Mouse (Mus musculus): ENCODE results near the gene Nyap1.
"Not testable (repeated sequence)": the region's sequence is repeated elsewhere in the genome, so short reads cannot be mapped to it uniquely, and the experiment has no call there.

The Nyap1 gene

DNA sequence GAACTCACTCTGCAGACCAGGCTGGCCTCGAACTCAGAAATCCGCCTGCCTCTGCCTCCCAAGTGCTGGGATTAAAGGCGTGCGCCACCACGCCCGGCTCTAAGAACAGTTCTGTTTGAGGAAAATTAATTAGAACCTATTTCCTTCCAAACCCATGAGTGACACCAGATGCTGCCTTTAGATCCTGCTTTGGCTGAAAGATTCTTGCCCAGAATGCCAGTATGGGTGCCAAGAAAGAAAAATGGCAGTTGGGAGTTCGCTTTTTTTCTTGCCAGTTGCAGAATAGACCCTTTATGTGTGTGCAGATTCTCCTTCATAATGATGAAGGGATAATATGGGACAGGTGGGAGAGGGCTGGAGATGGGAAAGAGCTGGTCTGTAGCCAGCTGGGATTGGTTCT is 2.8 kb upstream of the Nyap1 start:
- DNase-seq (ENCODE audit: low spot score) = no peak

DNA sequence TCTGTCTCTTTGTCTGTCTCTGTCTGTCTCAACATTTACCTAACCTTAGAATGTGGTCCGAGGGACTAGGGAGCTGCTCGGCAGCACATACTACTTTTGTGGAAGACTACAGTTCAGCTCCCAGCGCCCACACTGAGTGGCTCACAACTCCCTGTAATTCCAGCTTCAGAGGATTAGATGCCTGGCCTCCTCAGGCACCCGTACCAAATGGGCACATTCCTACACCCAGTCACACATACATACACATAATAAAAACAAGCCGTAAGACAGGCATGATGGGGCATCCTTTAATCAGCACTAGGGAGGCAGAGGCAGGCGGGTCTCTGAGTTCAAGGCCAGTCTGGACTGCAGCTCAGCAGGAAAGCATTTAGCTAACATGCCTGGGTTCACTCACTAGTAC is 1.4 kb upstream of the Nyap1 start:
- DNase-seq (ENCODE audit: low spot score) = no peak

DNA sequence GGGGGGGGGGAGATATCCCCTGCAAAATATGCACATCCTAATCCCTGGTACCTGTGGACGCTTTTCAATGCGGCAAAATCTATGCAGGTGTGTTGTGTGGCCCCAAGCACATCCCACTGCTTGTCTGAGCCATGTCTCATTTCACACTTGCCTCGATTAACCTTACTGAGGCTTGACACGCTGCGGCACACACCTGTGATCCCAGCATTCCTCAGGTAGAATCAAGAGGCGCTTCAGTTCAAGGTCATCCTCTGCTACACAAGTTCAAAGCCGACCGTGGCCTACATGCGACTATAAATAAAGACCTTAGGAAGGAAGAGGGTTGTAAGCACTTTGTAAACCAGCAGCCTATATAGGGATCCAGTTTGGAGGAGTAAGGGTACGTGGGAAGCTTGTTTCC is 641 bp upstream of the Nyap1 start:
- no peak for DNase-seq (ENCODE audit: low spot score)

DNA sequence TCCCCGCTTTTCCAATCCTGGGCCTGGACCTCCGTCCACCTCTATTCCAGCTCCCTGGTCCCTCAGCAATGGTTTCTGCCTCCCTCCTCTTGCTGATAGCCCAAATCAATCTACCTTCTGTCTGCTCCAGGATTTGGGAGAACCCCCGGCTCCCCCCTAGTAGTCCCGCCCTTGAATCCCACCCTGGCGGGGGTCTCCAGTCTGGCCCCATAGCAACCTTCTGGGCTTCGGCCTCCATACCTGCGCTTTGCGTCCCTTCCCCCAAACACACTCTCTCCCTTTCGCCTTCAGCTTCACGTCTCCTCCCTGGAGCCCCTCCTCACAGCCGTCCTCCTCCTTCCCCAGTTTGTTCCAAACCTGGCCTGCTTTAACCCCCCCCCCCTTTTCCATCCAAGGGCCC is 901 bp downstream of the Nyap1 start:
- DNase-seq (ENCODE audit: low spot score) = no peak

DNA sequence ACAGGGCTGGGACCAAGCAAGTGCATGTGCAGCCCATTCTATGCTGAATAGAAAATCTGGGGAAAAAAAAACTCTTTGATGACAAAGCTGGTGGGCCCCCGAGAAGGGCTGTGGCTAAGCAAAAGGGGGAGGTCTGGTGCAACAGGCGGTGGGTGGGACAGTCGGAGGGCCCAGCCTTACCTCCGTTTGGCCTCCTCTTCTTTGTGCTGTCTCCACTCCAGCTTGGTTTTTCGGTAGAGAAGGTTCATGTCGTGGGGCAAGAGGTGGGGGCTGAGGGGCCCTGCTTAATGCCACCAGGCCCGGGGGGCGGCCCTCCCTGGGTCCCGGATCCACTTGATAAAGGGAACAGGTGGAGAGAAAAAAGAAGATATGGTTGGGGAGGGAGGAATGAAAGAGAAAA is 1.9 kb downstream of the Nyap1 start:
- DNase-seq (ENCODE audit: low spot score) = no peak

DNA sequence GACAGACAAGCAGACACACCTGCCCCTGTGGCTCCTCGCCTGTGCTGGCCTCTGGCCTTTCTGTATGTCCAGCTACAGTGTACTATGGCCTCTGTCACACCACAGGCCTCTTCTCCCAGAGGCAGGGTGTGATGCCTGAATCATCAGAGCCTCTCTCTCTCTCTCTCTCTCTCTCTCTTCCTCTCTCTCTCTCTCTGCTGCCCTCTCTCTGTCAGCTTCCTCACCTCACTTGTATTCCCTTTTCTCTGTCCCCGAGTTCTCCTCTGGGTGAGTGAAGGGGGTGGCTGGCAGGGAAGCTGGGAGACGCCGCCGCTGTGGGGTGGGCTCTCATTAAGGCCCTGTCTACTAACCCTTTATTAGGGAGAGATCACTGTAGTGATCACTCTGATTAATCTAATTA is 2.9 kb downstream of the Nyap1 start:
- no peak for DNase-seq (ENCODE audit: low spot score)

DNA sequence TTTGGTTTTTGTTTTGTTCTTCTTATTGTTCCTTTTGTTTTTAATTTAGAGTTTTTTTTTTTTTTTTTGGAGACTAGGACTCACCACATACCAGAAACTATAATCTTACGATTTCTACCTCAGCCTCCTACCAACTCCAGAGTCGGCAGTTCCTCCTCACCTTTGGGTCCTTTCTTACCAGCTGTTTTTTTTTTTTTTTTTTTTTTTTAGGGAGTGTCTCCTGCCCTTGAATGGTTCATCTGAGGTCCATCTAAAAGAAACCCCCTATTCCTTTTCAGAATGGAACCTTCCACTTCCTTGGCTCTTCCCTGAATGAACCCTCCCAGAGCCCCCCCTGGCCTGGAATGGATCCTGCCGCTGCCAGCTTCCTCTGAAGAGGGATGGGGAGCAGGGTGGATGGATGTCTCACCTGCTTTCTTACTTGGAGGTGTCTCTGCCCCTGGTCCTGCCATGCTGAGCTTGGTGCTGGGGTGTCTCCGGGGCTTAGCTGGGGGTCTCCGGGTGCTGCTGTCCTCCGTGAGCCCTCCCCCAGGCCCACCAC is 3.9 kb downstream of the Nyap1 start:
- DNase-seq (ENCODE audit: low spot score) = peak; percentile 7

DNA sequence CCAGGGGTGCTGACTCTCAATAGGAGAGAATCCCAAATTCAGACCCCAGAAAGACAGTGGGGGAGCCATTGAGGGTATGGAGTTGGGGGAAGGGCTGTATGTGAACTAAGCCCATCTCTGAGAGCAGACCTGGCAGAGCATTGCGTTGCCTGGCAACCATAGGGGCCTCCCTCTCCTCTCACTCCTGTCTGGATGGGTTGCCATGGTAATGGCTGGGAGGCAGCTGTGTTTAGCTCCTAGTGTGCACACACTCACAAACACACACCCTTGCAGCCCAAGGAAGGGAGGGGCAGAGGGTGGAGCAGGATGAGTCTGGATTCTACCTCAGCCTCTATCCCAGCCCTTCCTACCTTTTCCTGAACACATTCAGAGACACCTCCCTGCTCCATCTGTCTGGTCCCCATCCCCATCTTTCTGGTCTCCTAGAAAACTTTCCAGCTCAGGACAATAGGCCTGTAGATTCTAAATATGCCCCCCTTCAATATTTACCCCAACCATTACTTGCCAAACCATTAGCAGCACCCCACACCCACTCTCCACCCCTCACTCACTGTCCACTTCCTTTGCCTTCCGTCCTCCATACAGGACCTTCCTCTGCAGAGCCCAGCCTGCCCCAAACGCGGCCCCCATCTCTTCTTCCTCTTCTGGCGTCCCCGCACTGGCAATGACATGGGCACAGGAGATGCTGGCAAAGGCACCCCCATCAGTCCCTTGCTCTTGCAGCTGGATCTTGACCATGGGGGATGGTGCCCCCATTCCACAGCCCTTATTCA is 6.9 kb downstream of the Nyap1 start:
- DNase-seq (ENCODE audit: low spot score) = peak; percentile 88

DNA sequence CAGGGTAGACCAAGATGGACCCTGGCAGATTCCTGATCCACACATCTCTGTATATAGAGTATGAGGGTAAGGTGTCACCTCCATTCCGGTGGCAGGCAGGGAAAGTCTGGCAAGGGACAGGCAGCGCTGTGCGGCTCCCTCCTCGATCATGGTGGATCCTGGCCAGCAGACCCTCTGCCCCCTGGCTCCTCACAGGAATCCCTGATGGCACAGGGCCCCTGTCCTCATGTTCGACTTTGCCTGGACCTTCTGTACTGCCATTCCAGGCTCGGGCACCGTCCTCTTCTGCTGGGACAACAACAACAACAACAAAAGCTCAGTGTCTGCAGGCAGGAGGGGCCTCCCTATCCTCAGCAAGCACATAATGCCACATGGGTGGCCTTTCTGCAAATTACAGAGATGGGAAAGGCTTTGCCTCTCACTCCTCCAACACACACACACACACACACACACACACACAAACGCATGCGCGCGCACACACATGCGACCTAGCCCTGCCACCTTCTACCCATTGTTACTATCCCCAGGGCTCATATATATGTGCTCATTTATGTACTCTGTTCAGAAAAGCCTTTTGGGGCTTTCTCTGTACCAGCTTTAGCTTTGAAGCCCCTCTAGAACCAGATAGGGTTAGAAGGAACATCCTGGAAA is 7.6 kb downstream of the Nyap1 start:
- DNase-seq (ENCODE audit: low spot score) = no peak

DNA sequence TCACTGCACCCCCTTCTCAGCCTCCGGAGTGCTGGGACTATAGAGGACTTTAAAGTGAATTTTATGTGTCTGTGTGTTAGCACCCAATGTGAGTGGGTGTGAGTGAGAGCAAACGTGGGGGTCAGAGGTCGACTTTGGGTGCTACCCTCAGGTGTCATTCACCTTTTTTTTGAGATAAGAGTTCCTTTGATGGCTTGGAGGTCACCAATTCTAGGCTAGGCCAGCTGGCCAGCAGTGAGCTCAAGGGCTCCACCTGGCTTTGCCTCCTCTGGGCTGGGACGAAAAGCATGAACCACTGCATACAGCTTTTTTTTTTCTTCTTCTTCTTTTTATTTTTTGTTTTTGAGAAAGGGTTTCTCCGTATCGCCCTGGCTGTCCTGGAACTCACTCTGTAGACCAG is 14.6 kb downstream of the Nyap1 start:
- no peak for DNase-seq (ENCODE audit: low spot score)

DNA sequence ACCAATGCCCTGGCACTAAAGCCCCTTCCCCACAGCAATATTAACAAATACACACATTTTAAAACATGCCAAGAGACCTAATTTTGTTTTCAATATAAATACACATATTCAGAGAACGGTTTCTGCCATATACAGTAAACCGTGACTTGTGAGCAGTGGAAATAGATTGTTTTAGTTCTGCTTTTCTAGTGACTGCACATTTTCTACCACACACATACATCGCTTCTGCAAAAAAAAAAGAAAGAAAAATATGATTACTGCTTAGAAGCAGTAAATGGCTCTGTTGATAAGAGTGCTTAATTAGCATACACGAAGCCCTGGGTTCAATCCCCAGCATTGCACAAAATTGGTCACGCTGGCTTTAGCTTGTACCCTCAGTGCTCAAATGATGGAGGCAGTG is 17.6 kb downstream of the Nyap1 start:
- DNase-seq (ENCODE audit: low spot score) = no peak

DNA sequence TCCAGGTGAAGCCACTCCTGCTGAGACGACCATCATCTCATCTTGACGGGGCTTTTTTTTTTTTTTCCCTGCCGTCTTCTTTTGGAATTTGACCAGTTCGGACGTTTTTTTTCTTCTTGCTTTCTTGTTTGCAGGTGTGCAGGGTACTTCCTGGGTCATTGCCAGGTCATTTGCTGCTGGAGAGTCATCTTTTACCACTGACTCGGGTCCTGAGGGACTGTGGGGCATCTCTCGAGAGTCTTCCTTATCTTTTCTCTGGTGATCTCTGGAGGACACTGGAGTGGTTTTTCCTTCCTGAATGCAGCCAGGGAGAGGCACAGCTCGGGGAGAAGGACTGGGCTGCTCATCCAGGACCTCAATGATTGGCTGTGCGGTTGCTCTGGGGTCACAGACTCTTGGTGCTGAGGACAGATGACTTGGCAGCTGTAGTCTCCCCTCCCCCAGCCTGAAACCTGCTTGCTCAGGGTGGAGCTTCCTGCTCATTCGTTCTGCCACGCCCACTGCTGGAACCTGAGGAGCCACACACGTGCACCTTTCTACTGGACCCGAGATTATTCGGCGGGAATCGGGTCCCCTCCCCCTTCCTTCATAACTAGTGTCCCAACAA is 20.7 kb downstream of the Nyap1 start:
- DNase-seq (ENCODE audit: low spot score) = not testable (repeated sequence)

DNA sequence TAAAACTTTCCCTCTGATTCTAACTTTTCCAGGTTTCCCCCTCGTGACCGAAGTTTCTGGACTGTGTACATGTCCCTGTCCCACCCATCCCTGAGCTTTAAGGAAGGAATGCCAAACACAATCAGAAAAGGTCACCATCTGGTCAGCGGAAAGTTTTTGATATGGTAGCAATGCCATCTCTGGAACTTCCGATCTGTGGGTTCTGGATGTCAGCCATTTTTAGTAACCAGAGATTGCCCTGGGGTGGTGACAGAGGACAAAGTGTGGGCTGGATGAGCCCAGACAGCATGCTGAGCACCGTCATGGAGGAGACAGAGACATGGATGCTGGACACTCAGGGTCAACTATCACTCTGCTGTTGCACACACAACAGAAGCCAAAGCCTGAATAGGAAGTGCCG is 22.3 kb downstream of the Nyap1 start:
- no peak for DNase-seq (ENCODE audit: low spot score)

DNA sequence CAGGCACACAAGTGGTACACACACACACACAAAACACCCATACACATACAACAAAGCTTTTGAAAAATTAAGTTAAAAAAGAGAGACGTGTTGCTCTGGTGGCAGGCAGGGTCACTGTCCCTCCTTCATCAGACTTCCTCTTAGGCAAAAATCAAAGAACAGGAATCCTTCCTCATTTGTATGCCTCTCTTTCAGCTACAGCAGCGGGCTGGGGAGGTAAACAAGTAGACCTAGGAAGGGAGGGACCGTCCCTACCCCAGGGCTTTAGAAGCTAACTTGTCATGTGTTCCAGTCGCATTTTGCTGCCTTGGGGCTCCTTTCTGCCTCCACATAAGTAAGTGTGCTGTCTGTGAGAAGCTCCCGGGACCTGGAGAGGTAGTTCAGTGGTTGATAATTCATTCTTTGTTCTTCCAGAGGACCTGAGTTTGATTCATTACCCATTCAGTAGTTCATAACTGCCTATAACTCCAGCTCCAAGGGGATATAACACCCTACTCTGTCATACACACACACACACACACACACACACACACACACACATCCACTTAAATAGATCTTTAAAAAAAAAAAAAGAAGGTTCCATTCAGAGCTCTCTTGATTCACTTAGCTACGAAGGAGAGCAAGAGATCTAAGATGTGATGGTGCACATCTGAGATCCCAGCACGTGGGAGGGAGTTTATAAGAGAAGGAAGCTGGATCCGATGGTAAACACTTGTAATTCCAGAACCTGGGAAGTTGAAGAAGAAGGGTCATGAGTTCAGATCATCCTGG is 23.2 kb downstream of the Nyap1 start:
- DNase-seq (ENCODE audit: low spot score) = no peak

DNA sequence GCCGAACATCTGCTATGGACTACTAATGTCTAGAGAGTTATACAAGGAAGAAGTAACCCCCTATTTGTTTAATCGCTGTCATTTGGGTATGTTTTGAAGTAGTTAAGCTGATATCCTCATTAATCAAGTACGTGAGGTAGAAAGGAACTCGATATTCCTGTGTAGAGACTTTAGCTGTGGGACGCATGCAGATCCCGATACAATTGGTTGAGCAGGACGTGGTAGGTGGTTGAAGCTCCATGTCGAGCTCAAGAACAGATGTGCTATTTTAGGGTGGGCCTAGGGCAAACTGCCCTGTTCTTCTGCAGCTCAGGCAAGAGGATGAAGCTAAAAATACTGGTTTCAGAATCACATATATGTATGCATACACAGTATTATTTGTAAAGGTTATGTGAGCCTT is 25.7 kb downstream of the Nyap1 start:
- no peak for DNase-seq (ENCODE audit: low spot score)

DNA sequence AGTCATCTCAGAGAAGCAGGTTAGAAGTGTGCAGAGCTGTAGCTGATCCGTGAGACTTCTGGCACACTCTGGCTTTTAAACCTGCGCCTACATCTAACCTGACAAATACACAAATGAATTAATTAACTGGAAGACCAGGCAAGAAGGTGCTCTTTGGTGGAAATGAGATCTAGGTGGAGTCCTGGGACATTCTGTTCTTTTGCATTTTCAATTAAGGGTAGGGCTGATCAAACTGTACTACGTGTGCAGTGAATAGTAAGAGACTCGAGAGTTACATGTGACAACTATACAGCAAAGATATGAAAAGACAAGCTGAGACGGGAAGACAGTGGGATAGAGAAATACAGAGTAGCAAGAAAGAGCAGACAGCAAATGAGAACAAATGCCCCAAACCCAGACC is 28.0 kb downstream of the Nyap1 start:
- no peak for DNase-seq (ENCODE audit: low spot score)

DNA sequence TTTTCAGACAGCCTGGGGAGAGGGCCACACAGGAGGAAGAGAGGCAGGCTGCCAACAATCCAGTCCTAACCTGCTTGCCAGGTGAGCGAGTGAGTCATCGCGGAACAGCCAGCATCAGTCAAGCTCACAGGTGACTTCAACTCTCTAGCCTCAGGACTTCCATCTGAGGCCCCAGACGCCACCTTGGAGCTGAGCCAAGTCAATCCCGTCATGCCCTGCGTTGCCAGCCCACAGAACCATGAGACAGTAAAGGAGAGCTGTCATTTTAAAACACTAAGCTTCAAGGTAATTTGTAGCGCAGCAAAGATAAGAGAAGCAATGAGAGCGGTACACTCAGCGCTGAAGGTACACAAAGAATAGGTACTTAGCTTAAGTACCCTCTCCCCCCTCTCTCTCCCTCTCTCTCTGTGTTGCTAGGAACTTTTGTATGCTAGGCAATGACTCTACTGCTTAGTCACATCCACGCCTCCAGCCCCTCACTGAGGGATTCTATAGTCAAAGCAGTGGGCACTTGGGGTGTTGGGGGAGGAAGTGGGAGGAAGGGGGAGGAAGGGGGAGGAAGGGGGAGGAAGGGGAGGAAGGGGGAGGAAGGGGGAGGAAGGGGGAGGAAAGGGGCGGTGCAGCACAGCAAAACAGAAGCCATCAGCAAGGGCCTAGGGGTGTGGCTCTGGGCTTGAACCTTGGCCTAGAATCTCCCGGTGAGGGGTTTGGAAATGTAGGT is 34.3 kb downstream of the Nyap1 start:
- peak; percentile 50 for DNase-seq (ENCODE audit: low spot score)

DNA sequence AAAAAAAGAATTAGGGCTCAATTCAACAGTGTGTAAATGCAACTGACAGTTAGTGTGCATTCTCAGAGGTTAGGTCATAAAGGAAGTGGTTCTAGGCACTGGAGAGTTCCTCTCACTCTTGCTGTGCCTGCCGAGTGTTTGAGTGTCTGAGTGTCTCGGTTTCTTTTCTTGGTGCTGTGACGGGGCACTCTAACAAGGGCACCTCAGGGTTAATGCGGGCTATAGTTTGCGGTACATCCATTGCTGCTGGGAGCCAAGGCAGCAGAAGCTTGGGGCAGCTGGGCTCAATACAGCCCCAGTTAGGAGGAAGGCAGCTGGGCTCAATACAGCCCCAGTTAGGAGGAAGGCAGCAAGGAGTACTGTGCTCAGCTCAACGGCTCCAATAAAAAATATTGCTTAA is 36.2 kb downstream of the Nyap1 start:
- DNase-seq (ENCODE audit: low spot score) = no peak

DNA sequence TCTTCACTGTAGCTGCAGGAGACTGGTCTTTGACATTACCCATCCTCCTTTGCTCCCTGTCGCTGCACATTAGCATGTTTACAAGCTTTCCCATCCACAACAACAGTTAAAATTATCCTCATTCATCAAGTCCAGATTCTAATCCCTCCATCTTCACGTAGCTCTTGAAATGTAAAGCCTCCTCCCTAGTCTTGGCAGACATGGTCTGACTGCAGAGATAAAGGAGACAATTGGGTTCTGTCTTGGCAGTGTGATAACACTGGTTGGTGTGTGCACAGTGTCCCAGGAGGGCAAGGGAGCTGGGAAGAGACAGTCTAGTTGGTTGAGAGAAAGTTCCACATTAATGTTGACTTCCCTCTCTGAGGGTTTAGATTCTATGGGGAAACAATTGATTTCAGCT is 41.6 kb downstream of the Nyap1 start:
- DNase-seq (ENCODE audit: low spot score) = no peak

DNA sequence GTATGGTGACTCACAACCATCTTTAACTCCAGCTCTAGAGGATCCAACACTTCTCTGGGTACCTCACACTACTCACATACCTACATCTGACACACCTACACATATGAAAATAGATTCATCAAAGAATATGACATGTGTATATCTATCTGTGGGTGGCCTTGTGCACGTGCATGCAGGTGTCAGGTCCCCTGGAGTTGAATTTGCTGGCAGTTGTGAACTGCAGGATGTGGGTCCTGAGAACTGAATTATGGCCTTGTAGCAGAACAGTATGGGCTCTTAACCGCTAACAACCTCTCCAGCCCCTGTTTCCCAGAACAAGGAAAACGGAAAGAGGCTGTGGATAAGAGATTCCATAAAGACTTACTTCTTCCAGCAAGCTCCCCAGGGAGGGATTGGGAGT is 42.3 kb downstream of the Nyap1 start:
- DNase-seq (ENCODE audit: low spot score) = no peak

DNA sequence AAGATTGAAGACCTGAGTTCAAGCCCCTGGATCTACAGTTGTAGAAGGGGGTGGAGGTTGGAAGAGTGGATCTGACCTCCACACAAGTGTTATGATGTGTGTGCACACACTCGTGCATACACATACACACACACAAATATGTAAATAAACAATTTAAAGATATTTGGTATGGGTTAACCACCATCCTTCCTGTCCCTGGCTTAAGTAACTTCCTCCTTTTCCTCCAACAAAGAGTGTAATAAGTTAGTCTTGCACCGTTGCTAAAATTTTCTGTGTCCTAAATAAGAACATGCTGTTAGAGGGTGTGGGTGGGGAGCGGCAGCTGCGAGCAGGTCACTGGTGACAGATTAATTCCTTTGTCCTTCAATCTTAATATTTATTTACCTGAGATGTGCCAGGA is 45.5 kb downstream of the Nyap1 start:
- no peak for DNase-seq (ENCODE audit: low spot score)

DNA sequence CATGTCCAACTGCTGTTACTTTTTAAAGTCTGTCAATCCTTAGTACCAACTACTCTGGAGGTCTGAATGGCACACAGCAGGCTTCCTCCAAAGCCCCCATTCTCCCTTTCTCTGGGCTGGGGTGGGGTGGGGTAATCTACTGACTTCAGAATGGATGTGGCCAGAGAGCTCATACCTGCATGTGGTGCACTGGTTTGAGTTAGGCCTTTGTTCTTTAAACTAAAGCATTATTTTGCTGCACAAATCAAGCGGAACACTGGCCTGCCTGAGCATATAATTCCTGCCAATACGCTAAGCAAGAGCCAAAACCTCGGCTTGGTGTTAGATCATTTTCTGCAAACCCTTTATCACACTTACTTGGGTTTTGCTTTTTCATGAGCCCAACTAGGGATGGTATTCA is 46.6 kb downstream of the Nyap1 start:
- DNase-seq (ENCODE audit: low spot score) = no peak

Data from layer of hippocampus, adult 11-12 months (tissue).